Mouse (Mus musculus): ENCODE measurements around the gene Pwwp2b.

Gene Pwwp2b

GRCm38 (mm10) chr7:139247881-139248614, at the start of gene Pwwp2b:
TSS of gene Pwwp2b (plus strand) at chr7:139248482.
- DNase-seq (ENCODE audit: low spot score in 2 of 2): peak in 1 of 2 experiments; percentile 51

DNA sequence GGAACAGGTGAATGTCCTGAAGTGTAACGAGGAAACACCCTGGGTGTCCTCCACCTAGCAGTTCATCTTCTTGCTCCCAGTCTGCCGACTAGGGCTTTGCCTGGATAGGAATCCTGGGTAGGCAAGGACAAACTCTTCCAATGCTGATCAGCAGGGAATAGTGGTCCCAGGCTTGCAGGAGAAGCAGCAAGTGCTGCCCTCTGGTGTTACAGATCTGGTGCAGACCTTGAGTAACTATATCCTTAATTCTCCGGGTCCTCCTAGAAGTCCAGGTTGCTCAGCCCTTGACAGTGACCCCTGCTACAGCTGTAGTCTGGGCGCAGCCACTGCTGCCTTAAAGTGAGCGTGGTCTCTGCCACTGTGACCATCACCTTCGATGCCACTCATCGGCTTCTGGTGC, 48.2 kb upstream of the Pwwp2b start:
- peak; percentile 31 to 63 for DNase-seq (ENCODE audit: low spot score in 2 of 2)

GRCm38 (mm10) chr7:139201209-139201608, 47.1 kb upstream of the Pwwp2b start:
- no peak for DNase-seq (ENCODE audit: low spot score in 2 of 2)

- peak in 1 of 2 experiments; percentile 4 for DNase-seq (ENCODE audit: low spot score in 2 of 2)
Measured at GRCm38 (mm10) chr7:139208023-139208772, 40.1 kb upstream of the Pwwp2b start.

- peak in 1 of 2 experiments; percentile 2 for DNase-seq (ENCODE audit: low spot score in 2 of 2)
Measured at GRCm38 (mm10) chr7:139208773-139209095, 39.5 kb upstream of the Pwwp2b start.

- peak in 1 of 2 experiments; percentile 4 for DNase-seq (ENCODE audit: low spot score in 2 of 2)
Measured at GRCm38 (mm10) chr7:139211761-139212160, 36.5 kb upstream of the Pwwp2b start.

- peak; percentile 96 to 97 for DNase-seq (ENCODE audit: low spot score in 2 of 2)
Measured at GRCm38 (mm10) chr7:139212754-139213745, 35.2 kb upstream of the Pwwp2b start, which contains the start of the genes Lrrc27 and Stk32c. TSS of gene Lrrc27 (plus strand) at chr7:139212988. TSS of gene Stk32c (minus strand) at chr7:139213307.

DNA sequence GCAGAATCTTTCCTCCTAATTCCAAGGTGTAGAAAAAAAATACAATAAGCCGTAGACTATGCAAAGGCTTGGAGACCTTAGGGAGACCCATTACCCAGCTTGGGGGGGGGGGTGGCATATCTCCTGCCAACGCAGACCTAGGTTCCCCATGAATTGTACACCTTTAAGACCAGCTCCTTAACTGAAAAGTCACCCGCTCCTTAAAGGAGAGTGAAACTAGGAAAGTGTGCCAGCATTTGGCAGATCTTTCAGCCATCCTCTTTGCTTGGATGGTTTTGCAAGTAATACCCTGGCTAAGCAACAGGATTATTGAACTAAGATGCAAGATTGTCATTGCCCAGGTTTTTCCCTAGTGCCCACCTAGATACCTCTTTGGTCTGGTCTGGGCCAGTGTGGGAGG, 34.5 kb upstream of the Pwwp2b start:
- DNase-seq (ENCODE audit: low spot score in 2 of 2): no peak

DNA sequence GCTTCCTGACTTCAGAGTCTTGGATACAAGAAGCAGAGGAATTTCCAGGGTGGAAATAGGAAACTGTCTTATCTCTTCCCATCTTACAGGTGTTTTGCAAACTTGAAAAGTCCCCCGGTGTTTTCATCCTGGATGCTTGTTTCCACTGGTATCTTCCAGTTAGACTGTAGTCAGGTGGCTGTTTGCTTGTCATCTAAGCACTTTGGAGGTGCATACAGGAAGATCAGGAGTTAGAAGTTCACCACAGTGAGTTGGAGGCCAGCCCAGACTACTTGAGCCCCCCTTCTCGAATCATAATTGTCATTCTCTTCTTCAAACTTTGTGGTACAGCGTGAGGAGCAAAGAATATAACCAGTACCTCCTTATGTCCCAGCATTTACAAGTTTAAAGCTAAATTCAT, 34.1 kb upstream of the Pwwp2b start:
- DNase-seq (ENCODE audit: low spot score in 2 of 2): peak in 1 of 2 experiments; percentile 5

DNA sequence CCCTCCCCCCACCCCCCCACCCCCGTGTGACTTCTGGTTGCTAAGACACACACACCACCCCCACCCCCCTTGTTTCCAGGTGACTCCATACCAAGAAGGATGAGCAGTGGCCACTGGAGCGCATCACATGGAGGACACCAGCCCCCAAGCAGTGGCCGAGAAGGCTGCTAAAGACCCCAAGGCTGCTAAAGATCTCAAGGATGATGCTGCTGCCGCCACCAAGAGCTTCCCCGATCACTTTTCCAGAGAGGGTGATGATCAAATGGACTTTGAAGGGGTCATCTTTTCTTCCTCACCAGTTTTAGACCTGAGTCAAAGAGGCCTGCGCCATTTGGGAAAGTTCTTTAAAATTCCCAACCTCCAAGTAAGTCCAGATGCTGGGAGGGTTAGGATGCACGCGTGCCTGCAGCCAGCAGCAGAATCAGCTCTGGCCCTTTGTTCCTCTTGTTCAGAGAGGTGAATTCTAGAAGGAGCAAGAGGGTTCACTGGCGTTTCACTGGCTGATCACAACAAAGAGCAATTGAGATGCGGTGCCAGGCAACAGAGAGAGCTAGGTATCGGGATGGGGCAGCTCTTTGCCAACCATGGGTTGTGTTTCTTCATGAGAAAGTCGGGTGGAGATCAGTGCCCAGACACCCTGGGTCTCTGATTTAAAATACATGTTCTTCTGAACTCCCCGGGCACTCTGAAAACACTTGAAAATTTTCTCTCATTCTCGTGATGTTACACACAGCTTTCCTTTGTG, 33.5 kb upstream of the Pwwp2b start:
- DNase-seq (ENCODE audit: low spot score in 2 of 2): peak in 1 of 2 experiments; percentile 2

- no peak for DNase-seq (ENCODE audit: low spot score in 2 of 2)
Measured at GRCm38 (mm10) chr7:139215516-139215915, 32.8 kb upstream of the Pwwp2b start.

DNA sequence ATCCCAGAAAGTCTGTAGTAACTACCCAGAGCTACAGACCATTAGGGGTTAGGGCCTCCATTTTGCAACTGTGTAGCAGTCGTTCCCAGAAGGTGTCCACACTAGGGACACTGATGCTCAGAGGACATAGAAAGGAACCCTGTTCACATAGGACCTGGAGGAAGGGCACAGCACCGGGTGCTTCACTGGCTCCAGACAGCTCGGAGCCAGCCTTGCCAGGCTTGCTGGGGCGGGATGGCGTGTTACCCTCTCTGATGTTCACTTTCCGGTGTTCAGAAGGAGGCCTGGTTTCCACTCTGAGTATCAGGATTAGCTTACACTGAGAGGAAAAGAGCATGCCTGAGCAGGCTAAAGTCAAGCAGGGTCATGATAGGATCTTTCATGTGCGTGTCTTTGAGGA, 32.3 kb upstream of the Pwwp2b start:
- DNase-seq (ENCODE audit: low spot score in 2 of 2): peak in 1 of 2 experiments; percentile 3

DNA sequence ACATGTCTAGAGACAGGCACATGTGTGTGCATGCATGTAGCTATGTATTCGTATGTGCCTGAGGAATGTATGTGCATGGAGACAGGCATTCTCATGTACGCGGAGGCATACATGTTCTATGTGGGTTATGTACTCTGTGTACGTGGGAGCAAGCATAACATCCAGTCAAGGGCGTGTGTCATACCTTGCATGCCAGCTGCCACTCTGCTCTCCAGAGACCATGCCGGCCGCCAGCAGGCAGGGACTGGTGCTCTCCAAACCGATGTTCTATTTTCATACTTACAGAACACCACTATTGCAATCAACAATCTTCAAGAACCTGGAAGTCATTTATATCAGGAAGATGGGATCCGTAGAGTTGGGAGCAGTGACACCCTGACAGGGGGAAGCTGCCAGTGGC, 31.8 kb upstream of the Pwwp2b start:
- DNase-seq (ENCODE audit: low spot score in 2 of 2): peak in 1 of 2 experiments; percentile 3

DNA sequence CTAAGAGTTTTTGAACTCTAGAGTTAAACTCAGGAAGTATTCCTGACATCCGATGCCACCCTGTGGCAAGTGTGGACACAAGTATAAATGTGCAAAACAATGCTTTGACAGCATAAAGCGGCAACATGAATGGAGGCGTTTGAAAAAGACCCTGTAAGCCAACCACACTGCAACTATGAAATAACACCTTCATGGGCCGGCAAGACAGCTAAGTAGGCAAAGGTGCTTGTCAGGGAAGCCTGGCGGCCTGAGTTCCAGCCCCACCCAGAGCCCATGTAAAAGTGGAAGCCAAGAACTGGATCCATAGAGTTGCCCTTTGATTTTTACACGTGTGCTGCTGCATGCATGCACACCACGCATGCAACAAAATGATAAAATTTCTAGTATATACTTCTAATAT, 31.2 kb upstream of the Pwwp2b start:
- peak in 1 of 2 experiments; percentile 2 for DNase-seq (ENCODE audit: low spot score in 2 of 2)

DNA sequence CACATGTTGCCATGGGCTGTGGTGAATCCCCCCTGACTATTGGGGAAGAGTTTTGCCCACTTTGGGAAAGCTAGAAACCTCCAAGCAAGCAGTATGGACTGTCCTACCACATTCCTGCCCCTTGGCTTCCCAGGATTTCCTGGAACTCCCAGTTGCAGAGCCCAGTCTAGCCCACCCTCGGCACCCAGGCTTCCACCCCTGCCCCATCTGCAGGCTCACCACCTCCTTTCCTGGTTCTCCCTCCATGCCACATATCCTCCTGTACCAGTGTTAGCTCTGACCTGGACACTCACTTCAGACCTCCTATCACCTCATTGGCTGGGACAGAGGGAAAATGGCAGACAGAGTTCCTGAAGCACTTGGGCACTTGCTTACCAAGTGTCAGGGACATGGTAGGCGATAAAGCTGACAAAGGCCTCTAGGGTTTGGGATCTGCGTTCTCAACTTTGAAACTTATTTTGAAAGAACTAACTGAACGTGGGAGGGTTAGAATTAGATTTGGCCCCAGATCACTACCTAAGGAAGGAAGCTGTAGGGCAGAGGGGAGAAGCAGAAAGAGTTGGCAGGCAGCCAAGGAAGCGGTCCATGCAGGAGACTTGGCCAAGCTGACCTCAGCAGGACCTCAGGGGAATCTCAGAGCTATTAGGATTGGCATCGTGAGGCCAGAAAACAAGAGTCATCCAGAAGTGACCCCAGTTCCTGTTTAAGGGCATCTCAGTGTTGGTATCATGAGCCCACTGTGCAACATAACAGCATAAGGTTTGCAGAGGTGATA, 29.5 kb upstream of the Pwwp2b start:
- DNase-seq (ENCODE audit: low spot score in 2 of 2): peak in 1 of 2 experiments; percentile 7

- DNase-seq (ENCODE audit: low spot score in 2 of 2): no peak
Measured at GRCm38 (mm10) chr7:139219486-139219885, 28.8 kb upstream of the Pwwp2b start.

GRCm38 (mm10) chr7:139220303-139220702, 28.0 kb upstream of the Pwwp2b start:
- peak in 1 of 2 experiments; percentile 18 for DNase-seq (ENCODE audit: low spot score in 2 of 2)

- no peak for DNase-seq (ENCODE audit: low spot score in 2 of 2)
Measured at GRCm38 (mm10) chr7:139221072-139221471, 27.2 kb upstream of the Pwwp2b start.

- DNase-seq (ENCODE audit: low spot score in 2 of 2): no peak
Measured at GRCm38 (mm10) chr7:139221856-139222255, 26.4 kb upstream of the Pwwp2b start.

DNA sequence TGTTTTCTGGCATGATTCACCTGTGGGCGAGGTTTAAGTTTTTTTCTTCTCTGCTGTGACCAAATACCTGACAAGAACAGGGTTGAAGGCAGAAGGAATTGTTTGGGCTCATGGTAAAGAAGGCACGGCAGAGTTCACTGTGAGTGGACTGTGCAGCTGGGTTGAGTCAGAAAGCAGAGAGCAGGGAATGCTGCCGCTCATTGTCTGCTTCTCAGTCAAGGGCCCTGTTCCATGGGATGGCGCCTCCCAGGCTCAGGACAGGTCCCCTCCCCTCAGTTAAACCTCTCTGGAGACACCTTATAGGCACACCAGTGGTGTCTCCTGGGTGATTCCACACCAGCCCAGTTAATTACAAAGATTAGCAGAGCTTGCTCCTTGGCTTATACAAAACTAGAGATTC, 25.9 kb upstream of the Pwwp2b start:
- no peak for DNase-seq (ENCODE audit: low spot score in 2 of 2)
